Mouse (Mus musculus) olfactory bulb, adult 2 months (tissue): ENCODE measurements around the gene Dbp. TPM values are rescaled to one million over a fixed set of nuclear protein-coding genes. Genes with fewer than 3 reads are reported as not detected.

Experiments used
- H3K27ac ChIP-seq: fragments of 200-500 bp; 2 replicates; pipeline ENCODE4 v1.5.1; 2012; ENCODE audit warnings: low read depth, low read length; ENCODE audit not compliant: insufficient read depth
- H3K4me1 ChIP-seq: fragments of 200-500 bp; 2 replicates; pipeline ENCODE4 v1.6.1; 2012; ENCODE audit warnings: low read length; ENCODE audit not compliant: control insufficient read depth, insufficient read depth
- H3K4me3 ChIP-seq: fragments of 200-500 bp; 2 replicates; pipeline ENCODE4 v1.5.1; 2012; ENCODE audit warnings: mild to moderate bottlenecking, low read depth, low read length, moderate library complexity; ENCODE audit not compliant: insufficient read depth
- CTCF ChIP-seq: fragments of 200-500 bp; IDR thresholded peaks from 2 replicates; pipeline ENCODE4 v1.5.1; 2012; ENCODE audit warnings: low read depth, mild to moderate bottlenecking, low read length, moderate library complexity; ENCODE audit not compliant: insufficient read depth
- POLR2A ChIP-seq: fragments of 200-500 bp; IDR thresholded peaks from 2 replicates; pipeline ENCODE4 v1.6.1; 2012; ENCODE audit warnings: mild to moderate bottlenecking, low read depth, low read length, moderate library complexity; ENCODE audit not compliant: insufficient read depth
- WGBS: fragments of 180-500 bp; shearing (Covaris S2); methylation state at CpG from one replicate; pipeline ENCODE4 v1.1.7; 2018; 5-methylcytosine and 5-hydroxymethylcytosine counted together
- polyA plus RNA-seq: library from polyadenylated mRNA; stranded (reverse); fragments of >200 nt; gene quantifications from 2 replicates; pipeline ENCODE4 v1.2.4, GENCODE M21; 2012; ENCODE audit warnings: low replicate concordance; ENCODE audit not compliant: missing spikeins, insufficient read depth, insufficient read length

Dbp gene
- polyA plus RNA-seq, 1 experiment = 386 TPM

GRCm38 (mm10) chr7:45733477-45733876 lies 28.6 kb downstream of the Dbp start:
- no peak overlapping the region for H3K27ac ChIP-seq
- WGBS = 89% methylated on average over 5 of the region's 5 CpGs
- no peak for TF ChIP-seq CTCF
- TF ChIP-seq POLR2A = no peak
- no peaks in the 10 kb centered on the region for H3K4me1 ChIP-seq
- no peak overlapping the region for H3K4me3 ChIP-seq

GRCm38 (mm10) chr7:45739162-45739763 lies 34.4 kb downstream of the Dbp start:
- no peak overlapping the region for H3K27ac ChIP-seq
- H3K4me1 ChIP-seq = peaks cover 15% of the 10 kb centered on the region
- no peak overlapping the region for H3K4me3 ChIP-seq
- no peak for TF ChIP-seq POLR2A
- peak; percentile 22; the same call in 1 of the 2 replicates for TF ChIP-seq CTCF
- 9% methylated on average over 9 of the region's 9 CpGs for WGBS

- 64% methylated on average over 10 of the region's 10 CpGs for WGBS
- no peak overlapping the region for H3K4me3 ChIP-seq
- H3K4me1 ChIP-seq = peaks cover 15% of the 10 kb centered on the region
- no peak for TF ChIP-seq POLR2A
- TF ChIP-seq CTCF = no peak
- no peak overlapping the region for H3K27ac ChIP-seq
Measured at GRCm38 (mm10) chr7:45739820-45740219, 34.9 kb downstream of the Dbp start.

DNA sequence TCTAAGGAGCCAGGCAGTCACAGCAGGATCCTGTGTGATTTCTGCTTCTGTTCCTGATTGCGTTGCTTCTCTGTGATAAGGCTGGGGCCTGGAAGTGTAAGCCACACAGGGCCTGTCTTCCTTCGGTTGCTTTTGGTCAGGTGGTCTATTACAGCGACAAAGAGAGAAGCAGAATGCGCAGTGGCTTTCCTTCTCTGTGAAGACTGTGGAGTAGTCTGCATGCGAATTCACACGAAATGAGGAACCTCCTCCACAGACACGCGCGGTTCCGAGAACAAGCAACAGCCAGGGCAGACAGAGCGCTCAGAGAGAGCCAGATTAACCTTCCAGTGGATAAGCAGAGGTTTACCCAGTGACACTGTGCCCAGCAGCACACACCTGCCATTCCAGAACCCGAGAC lies 36.4 kb downstream of the Dbp start:
- 70% methylated on average over 12 of the region's 12 CpGs for WGBS
- peaks cover 15% of the 10 kb centered on the region for H3K4me1 ChIP-seq
- H3K4me3 ChIP-seq = peak overlapping the region; percentile 41
- peak overlapping the region; percentile 14; the same call in 1 of the 2 replicates for H3K27ac ChIP-seq
- TF ChIP-seq CTCF = no peak
- no peak for TF ChIP-seq POLR2A

DNA sequence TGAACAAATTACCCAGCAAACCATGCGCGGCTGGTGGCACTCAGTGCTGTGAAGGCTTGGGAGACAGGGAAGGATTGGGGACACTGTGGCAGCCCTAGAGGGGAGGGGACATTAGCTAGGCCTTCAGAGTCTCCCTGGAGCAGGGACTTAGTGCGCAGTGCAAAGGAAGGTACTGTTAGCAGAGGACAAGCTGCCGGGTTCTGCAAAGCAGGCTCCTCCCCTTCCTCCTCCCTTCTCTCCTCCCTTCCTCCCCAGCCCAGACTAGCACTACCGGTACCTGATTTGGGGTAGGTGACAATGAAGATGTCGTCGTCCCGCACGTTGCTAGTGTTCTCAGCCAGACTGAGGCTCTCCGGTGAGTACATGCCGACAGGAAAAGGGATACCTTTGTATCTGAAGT lies 36.9 kb downstream of the Dbp start:
- H3K4me3 ChIP-seq = peak overlapping the region; percentile 41
- H3K4me1 ChIP-seq = peaks cover 15% of the 10 kb centered on the region
- peak overlapping the region; percentile 66 for H3K27ac ChIP-seq
- TF ChIP-seq POLR2A (no peak; the same call in 1 of the 2 replicates), CTCF (no peak)
- WGBS = 41% methylated on average over 11 of the region's 11 CpGs

DNA sequence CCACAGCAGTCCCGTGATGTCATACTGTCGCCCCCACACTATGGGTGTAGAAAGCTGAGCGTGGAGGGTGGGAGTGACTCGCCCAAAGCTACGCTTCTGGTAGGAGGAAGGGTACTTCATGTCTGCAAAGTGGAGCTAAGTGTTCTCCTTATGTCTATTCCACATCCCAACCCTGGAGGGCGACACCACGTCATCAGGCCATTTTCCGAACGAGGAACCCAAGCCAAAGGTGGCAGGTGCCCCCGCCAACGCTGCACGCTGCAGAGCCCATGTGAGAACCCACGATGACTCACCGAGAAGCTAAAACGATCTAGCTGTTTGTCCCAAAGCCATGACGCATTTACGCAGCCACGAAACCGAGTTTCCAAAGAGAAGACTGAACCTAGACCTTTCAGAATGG lies 37.5 kb downstream of the Dbp start:
- Histone ChIP-seq H3K27ac (peak overlapping the region; percentile 66), H3K4me3 (peak overlapping the region; percentile 41), H3K4me1 (peaks cover 15% of the 10 kb centered on the region)
- WGBS = 9% methylated on average over 19 of the region's 19 CpGs
- no peak for TF ChIP-seq CTCF
- TF ChIP-seq POLR2A = no peak

GRCm38 (mm10) chr7:45744387-45744786 lies 39.5 kb downstream of the Dbp start:
- no peak for TF ChIP-seq CTCF
- Histone ChIP-seq H3K4me3 (no peak overlapping the region), H3K27ac (no peak overlapping the region), H3K4me1 (peaks cover 17% of the 10 kb centered on the region)
- 30% methylated on average over 2 of the region's 2 CpGs for WGBS

DNA sequence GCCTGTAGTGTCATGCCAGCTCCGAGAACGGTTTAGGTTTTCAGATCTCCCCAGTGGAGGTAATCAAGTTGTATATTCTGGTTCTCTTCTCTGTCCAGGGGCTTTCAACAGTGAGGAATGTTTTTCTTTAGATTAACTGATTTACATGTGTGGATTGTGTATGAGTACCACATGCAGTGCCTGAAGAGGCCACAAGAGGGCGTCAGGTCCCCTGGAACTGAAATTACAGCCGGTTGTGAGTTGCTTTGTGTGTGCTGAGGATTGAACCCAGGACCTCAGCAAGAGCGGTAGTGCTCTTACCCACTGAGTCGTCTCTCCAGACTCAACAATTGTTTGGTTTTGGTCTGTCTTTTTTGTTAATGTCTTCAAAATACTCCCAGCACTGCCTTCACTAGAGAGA lies 41.6 kb downstream of the Dbp start:
- 64% methylated on average over 6 of the region's 6 CpGs for WGBS
- H3K27ac ChIP-seq = no peak overlapping the region
- TF ChIP-seq POLR2A (no peak), CTCF (no peak; the same call in 1 of the 2 replicates)
- H3K4me1 ChIP-seq = peaks cover 16% of the 10 kb centered on the region
- no peak overlapping the region for H3K4me3 ChIP-seq

- no peak overlapping the region for H3K4me3 ChIP-seq
- no peak for TF ChIP-seq POLR2A
- TF ChIP-seq CTCF = no peak
- H3K27ac ChIP-seq = no peak overlapping the region
- WGBS = 86% methylated on average over 5 of the region's 5 CpGs
- peaks cover 7% of the 10 kb centered on the region for H3K4me1 ChIP-seq
Measured at GRCm38 (mm10) chr7:45747450-45747849, 42.6 kb downstream of the Dbp start.
